Mouse (Mus musculus): ENCODE results near the gene Traf3. TPM values are rescaled to one million over a fixed set of nuclear protein-coding genes. Genes with fewer than 3 reads are reported as not detected.

Traf3 gene
- polyA plus RNA-seq (2012; fragmentation: generic; extraction: Trizol) = 9.9 TPM
- long read RNA-seq, experiment 1, full-length matches to known transcripts = 1 of 3 reads
- long read RNA-seq, experiment 1, partial matches to known transcripts = 0 of 3 reads
- long read RNA-seq, experiment 1, other reads (novel, unspliced or antisense) = 2 of 3 reads
- long read RNA-seq, experiment 2, full-length matches to known transcripts = 4 of 28 reads
- long read RNA-seq, experiment 2, partial matches to known transcripts = 2 of 28 reads
- long read RNA-seq, experiment 2, other reads (novel, unspliced or antisense) = 22 of 28 reads

- peak within 1 kb of the TSS; percentile 94 for H3ac ChIP-seq (ENCODE audit: control insufficient read depth, insufficient read length, low read depth)
- no peak for TF ChIP-seq FOSL1 (IDR thresholded peaks at IDR 0.05; ENCODE audit: insufficient read depth, low read length, poor library complexity, severe bottlenecking)
- TF ChIP-seq MAX (IDR thresholded peaks at IDR 0.05) = peak; percentile 25
- peaks cover 40% of the 10 kb centered on the region for H3K79me3 ChIP-seq (ENCODE audit: low read depth)
- H3K79me2 ChIP-seq (ENCODE audit: control insufficient read depth, insufficient read depth) = peaks cover 44% of the 10 kb centered on the region
- H3K4me3 ChIP-seq (ENCODE audit: insufficient read depth, poor library complexity, severe bottlenecking) = peak within 1 kb of the TSS; percentile 68
- H3K36me3 ChIP-seq (ENCODE audit: control insufficient read depth, insufficient read depth) = peaks cover 9% of the 10 kb centered on the region
- H3K27me3 ChIP-seq (ENCODE audit: control insufficient read depth, insufficient read depth, insufficient read length) = no peaks in the 10 kb centered on the region
Measured at GRCm38 (mm10) chr12:111165831-111166591, at the start of gene Traf3. Gene Traf3 (plus strand): TSS chr12:111166370.

DNA sequence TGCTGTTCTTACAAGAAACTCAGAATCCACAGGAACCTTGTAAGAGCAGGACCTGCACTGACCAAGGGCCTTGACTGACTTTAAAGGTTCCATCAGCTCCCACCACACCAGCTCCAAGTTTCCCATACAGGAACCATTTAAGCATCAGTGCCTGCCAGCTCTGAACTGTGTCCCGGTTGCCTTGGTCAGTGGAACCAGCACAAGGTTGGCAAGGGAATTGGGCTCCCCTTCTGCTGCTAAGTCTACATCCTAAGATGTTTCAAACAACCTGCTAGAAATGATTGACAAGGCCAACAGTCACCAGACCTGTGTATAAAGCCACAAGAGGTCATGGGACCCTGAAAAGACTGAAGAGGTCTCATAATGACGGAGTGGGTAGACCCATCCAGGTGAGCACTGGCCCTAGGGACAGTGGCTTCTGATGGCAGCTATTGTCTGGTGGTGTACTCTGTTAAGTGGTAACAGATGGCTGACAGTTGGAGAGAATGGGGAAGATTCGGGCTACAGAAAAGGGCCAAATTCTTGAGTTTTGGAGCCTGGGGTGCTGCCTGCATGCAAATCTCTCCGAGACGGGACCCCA is 46.6 kb upstream of the Traf3 start:
- no peak overlapping the region for H3ac ChIP-seq (ENCODE audit: control insufficient read depth, insufficient read length, low read depth)
- H3K79me3 ChIP-seq (ENCODE audit: low read depth) = no peaks in the 10 kb centered on the region
- no peaks in the 10 kb centered on the region for H3K79me2 ChIP-seq (ENCODE audit: control insufficient read depth, insufficient read depth)
- no peak overlapping the region for H3K4me3 ChIP-seq (ENCODE audit: insufficient read depth, poor library complexity, severe bottlenecking)
- TF ChIP-seq CEBPB (IDR thresholded peaks at IDR 0.05; ENCODE audit: low read depth) (no peak), MAX (IDR thresholded peaks at IDR 0.05) (no peak), USF1 (IDR thresholded peaks at IDR 0.05; ENCODE audit: low read depth) (no peak), MYOG (IDR thresholded peaks at IDR 0.05; ENCODE audit: control insufficient read depth, extremely low read depth, insufficient read length) (no peak), MYOD1 (IDR thresholded peaks at IDR 0.05; ENCODE audit: control insufficient read depth, insufficient read length, low read depth) (no peak), FOSL1 (IDR thresholded peaks at IDR 0.05; ENCODE audit: insufficient read depth, low read length, poor library complexity, severe bottlenecking) (no peak), CTCF (IDR thresholded peaks at IDR 0.05; ENCODE audit: control insufficient read depth, insufficient read depth, insufficient read length) (no peak)
- H3K27me3 ChIP-seq (ENCODE audit: control insufficient read depth, insufficient read depth, insufficient read length) = no peaks in the 10 kb centered on the region
- H3K36me3 ChIP-seq (ENCODE audit: control insufficient read depth, insufficient read depth) = peaks cover 31% of the 10 kb centered on the region

DNA sequence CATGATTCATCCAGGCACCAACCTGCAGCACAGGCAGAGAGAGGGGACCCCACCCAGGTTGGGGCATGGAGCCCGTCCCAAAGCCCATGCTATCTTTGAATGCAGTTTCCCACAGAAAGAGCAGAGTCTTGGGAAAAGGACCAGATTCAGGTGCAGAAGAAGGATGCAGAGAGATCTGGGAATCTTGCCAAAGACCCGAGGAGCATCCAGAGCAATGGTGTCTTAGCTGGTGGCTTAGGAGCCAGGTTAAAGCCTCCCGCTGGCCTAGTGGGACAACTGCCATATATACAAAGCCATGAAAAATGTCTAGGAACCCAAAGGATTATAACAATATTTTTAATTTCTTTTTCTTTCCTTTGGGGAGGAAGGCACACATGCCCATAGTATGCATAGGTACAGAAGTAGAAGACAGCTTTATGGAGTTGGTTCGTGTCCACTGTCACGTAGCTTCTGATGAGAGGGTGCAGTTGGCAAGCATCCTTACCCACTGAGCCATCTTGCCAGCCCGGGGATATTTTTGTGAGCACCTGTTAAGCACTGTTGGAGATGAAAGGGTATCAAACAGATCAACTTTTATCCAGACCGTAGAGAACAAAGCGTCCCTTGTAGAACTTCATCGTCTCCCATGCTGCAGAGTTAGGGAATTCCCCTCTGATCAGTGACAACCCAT is 45.1 kb upstream of the Traf3 start:
- Histone ChIP-seq H3K79me2 (ENCODE audit: control insufficient read depth, insufficient read depth) (no peaks in the 10 kb centered on the region), H3K79me3 (ENCODE audit: low read depth) (no peaks in the 10 kb centered on the region), H3ac (ENCODE audit: control insufficient read depth, insufficient read length, low read depth) (no peak overlapping the region), H3K36me3 (ENCODE audit: control insufficient read depth, insufficient read depth) (peaks cover 20% of the 10 kb centered on the region), H3K4me3 (ENCODE audit: insufficient read depth, poor library complexity, severe bottlenecking) (no peak overlapping the region), H3K27me3 (ENCODE audit: control insufficient read depth, insufficient read depth, insufficient read length) (no peaks in the 10 kb centered on the region)
- TF ChIP-seq MYOD1 (IDR thresholded peaks at IDR 0.05; ENCODE audit: control insufficient read depth, insufficient read length, low read depth) (no peak), MYOG (IDR thresholded peaks at IDR 0.05; ENCODE audit: control insufficient read depth, extremely low read depth, insufficient read length) (no peak), CTCF (IDR thresholded peaks at IDR 0.05; ENCODE audit: control insufficient read depth, insufficient read depth, insufficient read length) (no peak), FOSL1 (IDR thresholded peaks at IDR 0.05; ENCODE audit: insufficient read depth, low read length, poor library complexity, severe bottlenecking) (no peak), USF1 (IDR thresholded peaks at IDR 0.05; ENCODE audit: low read depth) (no peak), CEBPB (IDR thresholded peaks at IDR 0.05; ENCODE audit: low read depth) (no peak), MAX (IDR thresholded peaks at IDR 0.05) (no peak)

DNA sequence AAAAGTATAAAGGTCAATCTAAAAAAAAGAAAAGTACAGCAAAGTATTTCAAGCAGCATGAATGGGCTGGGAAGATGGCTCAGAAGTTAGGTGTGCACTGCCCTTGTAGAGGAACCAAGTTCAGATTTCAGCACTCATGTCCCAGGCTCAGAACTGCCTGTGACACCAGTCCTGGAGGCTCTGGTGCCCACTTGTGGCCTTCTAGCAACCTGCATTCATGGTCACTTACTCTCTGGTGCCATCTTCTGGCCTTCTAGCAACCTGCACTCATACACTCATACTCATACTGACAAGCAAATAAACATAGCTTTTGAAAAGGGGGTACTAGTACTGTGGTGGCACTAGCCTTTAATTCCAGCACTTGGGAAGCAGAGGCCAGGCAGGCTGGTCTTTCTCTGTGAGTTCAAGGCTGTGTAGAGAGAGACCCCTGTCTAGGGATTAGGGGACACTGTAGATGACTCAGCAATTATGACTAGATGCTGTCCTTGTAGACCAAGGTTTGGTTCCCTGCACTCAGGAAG is 43.8 kb upstream of the Traf3 start:
- H3K36me3 ChIP-seq (ENCODE audit: control insufficient read depth, insufficient read depth) = peaks cover 10% of the 10 kb centered on the region
- no peak for TF ChIP-seq MYOD1 (IDR thresholded peaks at IDR 0.05; ENCODE audit: control insufficient read depth, insufficient read length, low read depth)
- no peak for TF ChIP-seq FOSL1 (IDR thresholded peaks at IDR 0.05; ENCODE audit: insufficient read depth, low read length, poor library complexity, severe bottlenecking)
- no peak for TF ChIP-seq CEBPB (IDR thresholded peaks at IDR 0.05; ENCODE audit: low read depth)

GRCm38 (mm10) chr12:111124601-111125260 is 41.4 kb upstream of the Traf3 start:
- TF ChIP-seq CTCF (IDR thresholded peaks at IDR 0.05; ENCODE audit: control insufficient read depth, insufficient read depth, insufficient read length) (no peak), CEBPB (IDR thresholded peaks at IDR 0.05; ENCODE audit: low read depth) (no peak), MAX (IDR thresholded peaks at IDR 0.05) (no peak), USF1 (IDR thresholded peaks at IDR 0.05; ENCODE audit: low read depth) (no peak), MYOD1 (IDR thresholded peaks at IDR 0.05; ENCODE audit: control insufficient read depth, insufficient read length, low read depth) (no peak), MYOG (IDR thresholded peaks at IDR 0.05; ENCODE audit: control insufficient read depth, extremely low read depth, insufficient read length) (no peak), FOSL1 (IDR thresholded peaks at IDR 0.05; ENCODE audit: insufficient read depth, low read length, poor library complexity, severe bottlenecking) (no peak)
- Histone ChIP-seq H3K79me2 (ENCODE audit: control insufficient read depth, insufficient read depth) (no peaks in the 10 kb centered on the region), H3K79me3 (ENCODE audit: low read depth) (no peaks in the 10 kb centered on the region), H3K4me3 (ENCODE audit: insufficient read depth, poor library complexity, severe bottlenecking) (no peak overlapping the region), H3K36me3 (ENCODE audit: control insufficient read depth, insufficient read depth) (no peaks in the 10 kb centered on the region), H3K27me3 (ENCODE audit: control insufficient read depth, insufficient read depth, insufficient read length) (no peaks in the 10 kb centered on the region), H3ac (ENCODE audit: control insufficient read depth, insufficient read length, low read depth) (no peak overlapping the region)

More for the DNA sequence above, 43.8 kb upstream of the Traf3 start:
- H3K27me3 ChIP-seq (ENCODE audit: control insufficient read depth, insufficient read depth, insufficient read length) = no peaks in the 10 kb centered on the region
- H3K79me3 ChIP-seq (ENCODE audit: low read depth) = no peaks in the 10 kb centered on the region
- H3ac ChIP-seq (ENCODE audit: control insufficient read depth, insufficient read length, low read depth) = no peak overlapping the region
- H3K4me3 ChIP-seq (ENCODE audit: insufficient read depth, poor library complexity, severe bottlenecking) = no peak overlapping the region
- H3K79me2 ChIP-seq (ENCODE audit: control insufficient read depth, insufficient read depth) = no peaks in the 10 kb centered on the region
